Mouse (Mus musculus) embryonic facial prominence, embryonic 13.5 days (tissue): ENCODE measurements around the gene Map3k1. TPM values are rescaled to one million over a fixed set of nuclear protein-coding genes. Genes with fewer than 3 reads are reported as not detected.

Experiments used
- ATAC-seq: fragments of 200-750 bp; cut with Nextera tagmentation; 2 replicates; pipeline ENCODE4 v1.8.0; 2017; ENCODE audit warnings: low read depth; ENCODE audit not compliant: insufficient number of reproducible peaks, insufficient read depth, low FRiP score, low TSS enrichment
- H3K27ac ChIP-seq: fragments of 300-500 bp; sonication (generic); 2 replicates; pipeline ENCODE4 v1.5.1; 2015; ENCODE audit warnings: moderate library complexity, mild to moderate bottlenecking, inconsistent platforms
- H3K27me3 ChIP-seq: fragments of 300-500 bp; sonication (generic); 2 replicates; pipeline ENCODE4 v1.6.1; 2015; ENCODE audit warnings: mild to moderate bottlenecking, inconsistent platforms
- H3K36me3 ChIP-seq: fragments of 300-500 bp; sonication (generic); 2 replicates; pipeline ENCODE4 v1.6.1; 2015; ENCODE audit warnings: mild to moderate bottlenecking, inconsistent platforms
- H3K4me1 ChIP-seq: fragments of 300-500 bp; sonication (generic); 2 replicates; pipeline ENCODE4 v1.6.1; 2015; ENCODE audit warnings: inconsistent platforms
- H3K4me2 ChIP-seq: fragments of 300-500 bp; sonication (generic); 2 replicates; pipeline ENCODE4 v1.6.1; 2015; ENCODE audit warnings: moderate library complexity, mild to moderate bottlenecking, inconsistent platforms
- H3K4me3 ChIP-seq: fragments of 300-500 bp; sonication (generic); 2 replicates; pipeline ENCODE4 v1.5.1; 2015; ENCODE audit warnings: mild to moderate bottlenecking, inconsistent platforms
- H3K9ac ChIP-seq: fragments of 300-500 bp; sonication (generic); 2 replicates; pipeline ENCODE4 v1.6.1; 2015; ENCODE audit warnings: mild to moderate bottlenecking, inconsistent platforms
- H3K9me3 ChIP-seq: fragments of 300-500 bp; sonication (generic); 2 replicates; pipeline ENCODE4 v1.6.1; 2016; ENCODE audit warnings: inconsistent platforms
- WGBS: fragments of 180-500 bp; shearing (Covaris S2); methylation state at CpG from one replicate; pipeline ENCODE4 v1.1.7; 2015; ENCODE audit warnings: mixed read lengths; 5-methylcytosine and 5-hydroxymethylcytosine counted together
- polyA plus RNA-seq: library from polyadenylated mRNA; unstranded; fragments of >200 nt; fragmentation: Nextera tagmentation; extraction: Ambion mirVana; gene quantifications from 2 replicates; pipeline ENCODE4 v1.2.1, GENCODE M21; 2015

Map3k1 gene
- polyA plus RNA-seq, 1 experiment from 2014 or later: 16.1 TPM

- ATAC-seq: no peak
- WGBS: 50% methylated on average over 10 of the region's 10 CpGs
- H3K4me1 ChIP-seq: peaks cover 84% of the 10 kb centered on the region
Measured at GRCm38 (mm10) chr13:111801662-111802270, 7.0 kb downstream of the Map3k1 start.

GRCm38 (mm10) chr13:111800866-111801265 lies 7.9 kb downstream of the Map3k1 start:
- peaks cover 92% of the 10 kb centered on the region for H3K4me1 ChIP-seq

More at GRCm38 (mm10) chr13:111801662-111802270, 7.0 kb downstream of the Map3k1 start:
- no peak overlapping the region for H3K4me3 ChIP-seq
- peak overlapping the region; percentile 5; the same call in 1 of the 2 replicates for H3K4me2 ChIP-seq
- H3K36me3 ChIP-seq: no peaks in the 10 kb centered on the region
- 0 out of 2 replicates have a peak overlapping the region, but pooled peaks have one; percentile 11 for H3K9ac ChIP-seq
- H3K27ac ChIP-seq: no peak overlapping the region; the same call in 1 of the 2 replicates
- H3K27me3 ChIP-seq: no peaks in the 10 kb centered on the region
- H3K9me3 ChIP-seq: no peaks in the 10 kb centered on the region

GRCm38 (mm10) chr13:111798044-111798443 lies 10.7 kb downstream of the Map3k1 start:
- Histone ChIP-seq H3K9me3 (no peaks in the 10 kb centered on the region), H3K27ac (no peak overlapping the region)

More at GRCm38 (mm10) chr13:111800866-111801265, 7.9 kb downstream of the Map3k1 start:
- no peak overlapping the region for H3K4me2 ChIP-seq
- 20% methylated on average over 4 of the region's 4 CpGs for WGBS
- no peak overlapping the region for H3K4me3 ChIP-seq
- ATAC-seq: no peak
- no peaks in the 10 kb centered on the region for H3K9me3 ChIP-seq
- H3K36me3 ChIP-seq: no peaks in the 10 kb centered on the region
- H3K9ac ChIP-seq: no peak overlapping the region
- no peaks in the 10 kb centered on the region for H3K27me3 ChIP-seq
- no peak overlapping the region; the same call in 1 of the 2 replicates for H3K27ac ChIP-seq

GRCm38 (mm10) chr13:111797021-111797420 lies 11.8 kb downstream of the Map3k1 start:
- Histone ChIP-seq H3K9ac (peak overlapping the region; percentile 53; the same call in 1 of the 2 replicates), H3K27ac (no peak overlapping the region; the same call in 1 of the 2 replicates), H3K4me1 (peaks cover 88% of the 10 kb centered on the region), H3K27me3 (no peaks in the 10 kb centered on the region), H3K4me2 (peak overlapping the region; percentile 20; the same call in 1 of the 2 replicates), H3K36me3 (no peaks in the 10 kb centered on the region), H3K4me3 (peak overlapping the region; percentile 7; the same call in 1 of the 2 replicates), H3K9me3 (no peaks in the 10 kb centered on the region)
- ATAC-seq: peak; percentile 70; the same call in 1 of the 2 replicates
- 9% methylated on average over 8 of the region's 8 CpGs for WGBS

More at GRCm38 (mm10) chr13:111798044-111798443, 10.7 kb downstream of the Map3k1 start:
- 68% methylated on average over 12 of the region's 12 CpGs for WGBS
- no peak for ATAC-seq
- Histone ChIP-seq H3K4me3 (no peak overlapping the region), H3K36me3 (no peaks in the 10 kb centered on the region), H3K27me3 (no peaks in the 10 kb centered on the region), H3K9ac (no peak overlapping the region), H3K4me2 (no peak overlapping the region), H3K4me1 (peaks cover 88% of the 10 kb centered on the region)

GRCm38 (mm10) chr13:111796191-111796920 lies 12.4 kb downstream of the Map3k1 start:
- peak overlapping the region; percentile 20; the same call in 1 of the 2 replicates for H3K4me2 ChIP-seq

GRCm38 (mm10) chr13:111792975-111793287 lies 15.9 kb downstream of the Map3k1 start:
- WGBS: 78% methylated on average over 14 of the region's 14 CpGs

More at GRCm38 (mm10) chr13:111796191-111796920, 12.4 kb downstream of the Map3k1 start:
- H3K27ac ChIP-seq: peak overlapping the region; percentile 48; the same call in 1 of the 2 replicates
- H3K9me3 ChIP-seq: no peaks in the 10 kb centered on the region
- H3K9ac ChIP-seq: no peak overlapping the region
- 53% methylated on average over 11 of the region's 11 CpGs for WGBS
- H3K36me3 ChIP-seq: no peaks in the 10 kb centered on the region
- H3K4me1 ChIP-seq: peaks cover 88% of the 10 kb centered on the region
- no peak for ATAC-seq
- no peaks in the 10 kb centered on the region for H3K27me3 ChIP-seq
- H3K4me3 ChIP-seq: no peak overlapping the region

GRCm38 (mm10) chr13:111792130-111792974 lies 16.4 kb downstream of the Map3k1 start:
- Histone ChIP-seq H3K4me3 (no peak overlapping the region), H3K9me3 (no peaks in the 10 kb centered on the region), H3K27ac (no peak overlapping the region), H3K4me2 (no peak overlapping the region), H3K36me3 (no peaks in the 10 kb centered on the region), H3K4me1 (peaks cover 86% of the 10 kb centered on the region), H3K27me3 (no peaks in the 10 kb centered on the region), H3K9ac (no peak overlapping the region)
- no peak for ATAC-seq
- WGBS: 55% methylated on average over 16 of the region's 16 CpGs

More at GRCm38 (mm10) chr13:111792975-111793287, 15.9 kb downstream of the Map3k1 start:
- H3K27me3 ChIP-seq: no peaks in the 10 kb centered on the region
- H3K4me1 ChIP-seq: peaks cover 92% of the 10 kb centered on the region
- H3K9ac ChIP-seq: no peak overlapping the region
- H3K4me2 ChIP-seq: no peak overlapping the region
- H3K27ac ChIP-seq: no peak overlapping the region
- no peak overlapping the region for H3K4me3 ChIP-seq
- no peaks in the 10 kb centered on the region for H3K9me3 ChIP-seq
- H3K36me3 ChIP-seq: no peaks in the 10 kb centered on the region
- no peak for ATAC-seq

- no peaks in the 10 kb centered on the region for H3K36me3 ChIP-seq
- H3K4me3 ChIP-seq: no peak overlapping the region
- no peak for ATAC-seq
- no peaks in the 10 kb centered on the region for H3K9me3 ChIP-seq
- no peak overlapping the region for H3K9ac ChIP-seq
- no peak overlapping the region for H3K4me2 ChIP-seq
- H3K4me1 ChIP-seq: peaks cover 79% of the 10 kb centered on the region
- 86% methylated on average over 11 of the region's 11 CpGs for WGBS
- H3K27me3 ChIP-seq: no peaks in the 10 kb centered on the region
- no peak overlapping the region for H3K27ac ChIP-seq
Measured at GRCm38 (mm10) chr13:111791596-111791995, 17.2 kb downstream of the Map3k1 start.

GRCm38 (mm10) chr13:111789420-111790065 lies 19.2 kb downstream of the Map3k1 start:
- Histone ChIP-seq H3K36me3 (no peaks in the 10 kb centered on the region), H3K4me1 (peaks cover 63% of the 10 kb centered on the region), H3K4me2 (peak overlapping the region; percentile 30), H3K27ac (no peak overlapping the region), H3K9me3 (no peaks in the 10 kb centered on the region), H3K9ac (peak overlapping the region; percentile 33; the same call in 1 of the 2 replicates), H3K27me3 (no peaks in the 10 kb centered on the region), H3K4me3 (no peak overlapping the region)
- 0 out of 2 replicates have a peak, but pooled peaks have one; percentile 12 for ATAC-seq
- 9% methylated on average over 9 of the region's 9 CpGs for WGBS

GRCm38 (mm10) chr13:111788882-111789281 lies 19.9 kb downstream of the Map3k1 start:
- H3K4me1 ChIP-seq: peaks cover 63% of the 10 kb centered on the region
- no peak overlapping the region for H3K4me3 ChIP-seq
- WGBS: 60% methylated on average over 9 of the region's 9 CpGs
- H3K27me3 ChIP-seq: no peaks in the 10 kb centered on the region
- H3K4me2 ChIP-seq: peak overlapping the region; percentile 30
- H3K36me3 ChIP-seq: no peaks in the 10 kb centered on the region
- peak overlapping the region; percentile 11; the same call in 1 of the 2 replicates for H3K27ac ChIP-seq
- peak overlapping the region; percentile 32; the same call in 1 of the 2 replicates for H3K9ac ChIP-seq
- H3K9me3 ChIP-seq: no peaks in the 10 kb centered on the region
- ATAC-seq: no peak
